Mouse (Mus musculus) kidney, adult 18-20 months (tissue): ENCODE measurements around the gene Timm8a1.
"Not testable (repeated sequence)": the region's sequence is repeated elsewhere in the genome, so short reads cannot be mapped to it uniquely, and the experiment has no call there.

ENCODE experiments used
- DNase-seq: peaks from one replicate; pipeline ENCODE4 v3.0.0; 2021

The Timm8a1 gene

DNA sequence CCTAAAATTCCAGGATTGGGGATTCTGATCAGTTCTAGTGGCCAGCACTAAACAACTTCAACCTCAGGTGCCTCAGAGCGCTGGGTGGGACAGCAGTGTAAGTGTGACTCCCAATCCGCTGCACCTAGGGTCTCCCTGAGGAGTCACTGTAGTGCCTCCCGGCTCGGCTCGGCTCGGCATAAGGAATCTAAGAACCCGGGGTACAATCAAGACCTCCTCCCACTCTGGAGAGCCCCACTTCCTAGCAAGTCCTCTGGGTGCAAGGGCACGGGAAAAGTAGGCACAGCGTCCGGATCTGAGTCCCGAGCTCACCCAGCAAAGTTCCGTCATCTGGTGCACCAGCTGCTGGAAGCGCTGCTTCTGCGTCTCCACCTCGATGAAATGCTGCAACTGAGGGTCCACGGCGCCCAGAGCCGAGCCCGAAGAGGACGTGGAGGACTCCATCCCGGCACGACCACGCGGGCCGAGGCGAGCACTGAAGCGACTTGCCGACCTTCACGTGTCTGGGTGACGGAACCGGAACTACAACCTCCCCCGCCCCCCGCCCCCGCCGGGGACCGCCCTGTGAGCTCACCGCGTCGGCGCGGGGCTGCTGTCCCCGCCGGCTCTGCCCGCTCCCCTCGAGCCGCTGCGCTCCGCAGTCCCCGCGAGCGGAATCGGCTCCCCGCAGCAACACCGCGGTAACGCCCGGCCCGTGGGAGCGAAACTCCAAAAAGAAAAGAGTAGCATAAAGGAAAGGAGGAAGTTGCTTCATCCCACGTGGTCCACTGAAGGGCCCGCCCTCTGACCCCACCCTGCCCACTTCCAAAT, at the start of gene Timm8a1:
Gene Timm8a1, minus strand, starts transcription at position 721 of the 810 bp plus-strand sequence.
- DNase-seq = peak; percentile 72

GRCm38 (mm10) chrX:134589836-134590235, 48.2 kb upstream of the Timm8a1 start:
- DNase-seq = no peak

DNA sequence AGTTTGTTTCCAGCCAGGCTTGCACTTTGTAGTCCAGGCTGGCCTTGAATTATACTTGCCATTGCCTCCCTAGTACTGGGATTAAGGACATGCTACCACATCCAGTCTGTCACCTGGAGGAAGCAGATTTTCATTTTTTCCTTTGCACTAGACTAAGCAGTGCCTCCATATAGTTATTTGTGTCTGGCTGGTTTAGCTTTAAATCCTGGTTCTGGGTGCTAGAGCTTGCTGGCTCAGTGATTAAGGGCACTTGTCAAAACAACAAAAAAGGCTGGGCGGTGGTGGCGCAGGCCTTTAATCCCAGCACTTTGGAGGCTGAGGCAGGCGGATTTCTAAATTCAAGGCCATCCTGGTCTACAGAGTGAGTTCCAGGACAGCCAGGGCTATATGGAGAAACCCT, 47.3 kb upstream of the Timm8a1 start:
- no peak for DNase-seq

GRCm38 (mm10) chrX:134588261-134588660, 46.6 kb upstream of the Timm8a1 start:
- no peak for DNase-seq

DNA sequence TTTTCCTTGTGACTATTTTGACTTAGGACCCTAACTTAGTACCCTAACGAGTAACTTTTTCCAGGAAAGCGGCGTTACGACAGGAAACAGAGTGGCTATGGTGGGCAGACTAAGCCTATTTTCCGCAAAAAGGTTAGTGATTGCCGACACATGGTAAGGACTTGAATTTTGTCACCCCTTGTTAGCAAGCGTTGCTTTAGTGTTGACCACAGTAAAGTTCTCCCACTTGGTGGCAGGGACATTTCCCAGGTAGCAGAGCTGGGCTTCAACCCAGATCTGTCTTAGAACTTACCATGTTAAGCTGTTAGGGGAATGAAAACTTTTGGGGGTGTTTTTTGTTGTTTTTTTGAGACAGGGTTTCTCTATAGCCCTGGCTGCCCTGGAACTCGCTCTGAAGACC, 44.8 kb upstream of the Timm8a1 start:
- no peak for DNase-seq

GRCm38 (mm10) chrX:134585103-134586002, 43.7 kb upstream of the Timm8a1 start, which contains the start of gene Rpl36a:
Gene Rpl36a, plus strand, starts transcription at chrX:134585654.
- peak; percentile 89 for DNase-seq

- DNase-seq = no peak
These were observed 41.4 kb upstream of the Timm8a1 start, which contains the start of gene Btk for GRCm38 (mm10) chrX:134582888-134583669. Gene Btk, minus strand, starts transcription at chrX:134583570.

DNA sequence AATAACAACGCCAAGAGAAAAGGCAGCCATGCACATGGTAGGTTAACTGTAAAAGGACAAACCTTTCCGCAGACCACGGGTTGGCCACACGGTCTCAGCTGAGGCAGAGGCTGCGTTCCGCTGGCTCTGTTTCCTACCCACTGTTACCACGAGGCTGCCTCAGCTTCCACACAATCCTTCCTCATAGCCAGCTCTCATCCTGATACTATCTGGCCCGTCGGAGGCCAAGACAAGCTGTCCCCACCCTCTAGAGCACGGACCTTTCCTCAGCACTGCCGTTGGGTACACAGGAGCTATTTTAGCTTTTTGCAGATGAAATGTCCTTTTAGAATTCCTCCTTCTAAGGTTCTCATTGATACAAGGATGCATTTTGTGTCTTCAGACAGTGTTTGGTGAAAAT, 40.6 kb upstream of the Timm8a1 start:
- DNase-seq = no peak

DNA sequence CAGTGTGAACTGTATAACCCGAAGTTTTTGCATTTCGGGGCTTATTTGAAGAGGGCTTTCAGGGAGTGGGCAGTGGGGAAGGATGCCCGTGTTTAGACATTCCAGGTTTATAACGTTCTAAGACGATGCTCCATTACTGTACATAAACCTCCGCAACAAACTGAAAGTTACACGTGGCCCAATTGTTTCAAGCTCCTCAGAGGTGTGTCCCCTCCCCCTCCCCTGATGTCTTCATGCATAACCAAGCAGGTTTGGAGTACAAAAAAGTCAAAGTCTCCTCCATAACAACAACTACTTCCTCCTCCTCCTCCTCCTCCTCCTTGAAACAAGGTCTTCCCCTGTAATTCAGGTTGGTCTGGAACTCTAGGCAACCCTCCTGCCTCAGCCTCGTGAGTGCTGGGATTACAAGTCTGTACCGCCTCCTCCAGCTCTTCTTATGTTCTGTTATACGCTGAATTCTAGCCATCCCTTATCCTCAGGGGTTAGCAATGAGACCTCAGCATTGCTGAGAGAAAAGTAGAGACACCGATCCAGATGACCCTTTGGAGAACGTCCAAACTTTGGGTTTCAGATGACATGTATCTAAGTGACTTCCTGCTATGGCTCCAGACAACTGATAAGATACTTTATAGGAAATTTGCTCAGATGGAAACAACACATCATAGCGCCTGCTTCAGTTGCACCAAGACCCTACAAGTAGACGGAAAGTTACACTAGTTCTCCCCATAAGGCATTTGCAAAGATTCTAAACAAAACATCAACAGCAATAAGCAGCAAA, 39.1 kb upstream of the Timm8a1 start:
- DNase-seq = no peak

DNA sequence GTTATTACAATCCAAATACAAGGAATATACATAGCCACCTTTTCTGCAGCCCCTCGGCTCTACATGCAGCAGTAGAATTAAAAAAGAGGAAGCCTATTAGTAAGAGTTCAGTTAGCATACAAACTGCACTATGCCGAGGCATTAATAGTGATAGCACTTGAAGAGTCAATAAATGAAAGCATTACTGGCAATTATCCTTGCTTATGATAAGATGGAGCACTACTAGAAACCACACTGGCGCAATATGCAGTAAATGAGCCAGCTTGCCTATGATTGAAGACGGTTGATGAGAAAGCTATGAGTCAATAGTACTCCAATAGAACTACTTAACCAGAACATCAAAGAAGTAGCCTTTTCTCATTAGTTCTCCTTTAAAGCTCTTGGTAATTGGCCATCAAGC, 36.2 kb upstream of the Timm8a1 start:
- no peak for DNase-seq

GRCm38 (mm10) chrX:134566536-134567222, 25.0 kb upstream of the Timm8a1 start:
- no peak for DNase-seq

GRCm38 (mm10) chrX:134564326-134564725, 22.7 kb upstream of the Timm8a1 start:
- DNase-seq = no peak

DNA sequence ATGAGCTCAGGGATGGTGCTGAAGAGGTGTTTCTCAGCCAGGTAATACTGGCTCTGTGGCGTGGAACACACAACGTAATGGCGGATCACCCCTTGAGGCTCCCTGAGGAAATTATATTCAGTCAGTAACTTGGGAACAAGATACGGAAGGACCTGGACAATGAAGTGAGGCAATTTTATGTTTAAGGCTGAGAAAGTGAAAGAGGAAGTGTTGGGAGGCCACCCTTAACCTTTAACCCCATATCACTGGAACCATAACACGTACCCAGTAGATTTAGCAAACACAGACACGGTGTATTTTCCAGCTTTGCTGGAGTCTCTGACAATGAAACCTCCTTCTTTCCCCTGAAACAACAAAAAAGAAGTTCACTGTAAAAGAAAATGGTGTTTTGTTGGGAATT, 12.8 kb upstream of the Timm8a1 start:
- DNase-seq = no peak

DNA sequence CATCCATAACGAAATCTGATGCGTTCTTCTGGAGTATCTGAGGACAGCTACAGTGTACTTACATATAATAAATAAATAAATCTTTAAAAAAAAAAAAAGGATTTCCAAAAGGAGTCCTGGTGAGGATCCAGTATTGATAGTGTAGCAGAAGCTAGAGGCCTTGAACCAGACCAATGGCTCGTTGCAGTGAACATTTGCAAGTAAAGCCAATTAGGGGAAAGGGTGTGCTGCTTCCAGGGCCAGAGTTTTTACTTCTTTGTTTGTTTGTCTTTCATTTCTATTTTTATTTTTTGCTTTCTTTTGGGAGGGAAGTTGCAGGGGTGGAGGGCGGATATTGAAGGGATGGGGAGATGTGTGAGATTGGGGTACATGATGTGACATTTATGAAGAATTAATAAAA, 11.7 kb upstream of the Timm8a1 start:
- DNase-seq = no peak

DNA sequence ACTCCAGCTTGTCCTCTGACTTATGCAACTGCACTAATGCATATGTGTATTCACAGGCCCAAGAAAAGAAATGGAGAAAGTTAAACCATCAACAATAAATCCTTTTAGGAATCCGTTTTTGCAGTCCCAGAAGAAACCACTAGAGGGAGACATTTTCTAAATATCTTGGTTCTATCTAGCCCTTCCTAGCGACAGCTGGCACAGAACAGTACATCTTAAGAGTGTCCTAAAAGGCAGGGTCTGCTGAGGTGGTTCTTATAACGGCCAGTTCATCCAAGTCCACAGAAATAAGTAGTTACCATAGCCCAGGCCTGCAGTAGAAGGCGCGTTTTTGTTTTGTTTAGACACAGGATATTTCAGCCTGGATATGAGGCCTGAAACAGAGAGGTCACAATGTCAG, 9.2 kb upstream of the Timm8a1 start:
- peak; percentile 3 for DNase-seq

DNA sequence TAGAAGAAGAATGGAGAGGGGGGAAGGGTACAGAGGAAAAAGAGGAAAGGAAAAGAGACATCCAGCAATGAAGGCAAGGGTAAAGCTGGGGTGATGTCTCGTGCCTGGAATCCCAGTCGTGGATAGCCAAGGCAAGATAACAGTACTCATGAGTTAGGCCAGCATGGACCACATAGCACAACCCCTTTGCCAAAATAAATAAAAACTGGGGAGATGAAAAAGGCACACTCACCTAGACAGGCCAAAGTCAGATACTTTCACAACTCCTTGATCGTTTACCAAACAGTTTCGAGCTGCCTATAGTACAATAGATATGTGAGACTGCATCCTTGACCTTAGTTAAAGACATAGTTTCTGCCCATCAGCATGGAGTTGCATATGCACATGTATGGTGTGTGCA, 5.7 kb upstream of the Timm8a1 start:
- DNase-seq = no peak

GRCm38 (mm10) chrX:134541955-134542308, 267 bp upstream of the Timm8a1 start:
- DNase-seq = no peak

GRCm38 (mm10) chrX:134540414-134541135, 1.1 kb downstream of the Timm8a1 start:
- DNase-seq = peak; percentile 13

GRCm38 (mm10) chrX:134539795-134540194, 1.9 kb downstream of the Timm8a1 start:
- DNase-seq = not testable (repeated sequence)

DNA sequence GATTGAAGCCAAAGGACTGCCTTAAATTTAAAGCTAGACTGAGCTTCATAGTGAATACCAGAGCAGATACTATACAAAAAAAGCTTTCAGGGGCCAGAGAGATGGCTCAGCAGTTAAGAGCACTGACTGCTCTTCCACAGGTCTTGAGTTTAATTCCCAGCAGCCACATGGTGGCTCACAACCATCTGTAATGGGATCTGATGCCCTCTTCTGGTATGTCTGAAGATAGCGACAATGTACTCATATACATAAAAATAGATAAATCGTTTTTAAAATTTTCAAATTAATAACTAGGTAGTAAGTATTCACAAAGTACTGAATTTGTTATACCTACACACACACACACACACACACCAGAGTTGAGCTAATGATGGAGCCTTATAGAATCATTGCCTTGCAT, 8.3 kb downstream of the Timm8a1 start:
- DNase-seq = no peak

- no peak for DNase-seq
These were observed 16.4 kb downstream of the Timm8a1 start for GRCm38 (mm10) chrX:134525260-134525659.
